Mouse (Mus musculus) E14TG2a.4 (cell line): ENCODE measurements around the gene Blmh.

Experiments used
- CTCF ChIP-seq: conservative IDR thresholded peaks from 2 replicates; pipeline ENCODE4 v1.5.1; 2014; ENCODE audit warnings: low read length
- POU5F1 ChIP-seq: IDR thresholded peaks from 2 replicates; pipeline ENCODE4 v1.6.1; 2014; ENCODE audit warnings: low read length, borderline replicate concordance

GRCm38 (mm10) chr11:77000741-77001140 is 76.1 kb downstream of the Blmh start:
- TF ChIP-seq CTCF = no peak
- no peak for TF ChIP-seq POU5F1
